Mouse (Mus musculus): Measurements from ENCODE around the gene Il1rl1.

The Il1rl1 gene

DNA sequence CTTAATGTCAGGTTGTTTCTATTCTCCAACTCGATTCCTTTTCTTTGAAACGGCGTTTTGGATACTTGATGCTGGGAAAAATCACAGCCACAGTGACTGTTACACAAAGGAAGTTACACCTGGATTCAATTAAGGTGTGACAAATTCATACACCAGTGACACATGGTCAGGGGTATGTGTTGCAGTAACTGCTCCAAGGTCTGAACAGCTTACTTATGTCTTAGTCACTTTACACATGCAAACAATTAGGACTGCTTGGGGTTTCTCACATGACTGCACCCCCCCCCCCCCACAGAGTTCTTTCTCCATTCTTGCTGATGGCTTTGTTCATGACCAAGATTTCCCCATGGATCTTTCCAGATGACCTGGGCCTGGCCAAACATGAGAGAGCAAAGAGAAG is 6.6 kb downstream of the Il1rl1 start:
- no peak for DNase-seq (ENCODE audit: low read depth in 1 of 2, low spot score in 2 of 2)

DNA sequence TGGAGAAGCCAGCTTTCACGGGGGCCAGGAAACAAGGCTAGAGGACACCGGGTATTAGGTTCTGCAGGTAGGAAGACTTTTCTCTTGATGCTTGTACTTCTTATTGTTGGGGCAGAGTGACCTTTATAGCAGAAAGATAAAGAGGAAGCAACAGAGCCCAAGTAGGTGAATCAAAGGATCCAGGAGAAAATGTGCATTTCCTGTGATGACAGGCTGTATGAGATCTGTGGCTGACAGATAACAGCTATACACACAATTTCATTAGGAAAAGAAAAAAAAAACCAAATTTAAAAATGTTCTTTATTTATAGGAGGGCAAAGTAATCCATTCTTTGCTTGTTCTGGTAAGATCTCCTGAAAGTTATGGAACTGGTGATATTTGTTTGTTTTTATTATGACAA is 8.0 kb downstream of the Il1rl1 start:
- no peak for DNase-seq (ENCODE audit: low read depth in 1 of 2, low spot score in 2 of 2)

DNA sequence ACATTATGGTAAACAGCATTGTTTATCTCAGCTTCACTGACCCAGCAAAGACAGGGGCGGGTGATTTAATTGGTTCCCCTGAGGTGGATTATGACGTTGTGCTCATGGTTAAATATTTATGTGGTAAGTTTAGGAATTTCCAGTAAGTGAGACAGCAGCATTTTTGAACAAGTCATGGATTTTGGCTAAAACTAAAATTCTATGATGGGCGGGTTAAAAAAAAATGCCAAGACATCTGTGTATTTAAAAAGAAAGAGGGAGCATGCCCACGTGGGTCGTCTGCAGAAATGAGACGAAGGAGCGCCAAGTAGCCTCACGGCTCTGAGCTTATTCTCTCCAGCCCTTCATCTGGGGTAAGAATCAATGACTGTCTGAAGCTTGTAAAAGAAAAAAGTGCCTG is 10.1 kb downstream of the Il1rl1 start:
- DNase-seq (ENCODE audit: low read depth in 1 of 2, low spot score in 2 of 2) = no peak

DNA sequence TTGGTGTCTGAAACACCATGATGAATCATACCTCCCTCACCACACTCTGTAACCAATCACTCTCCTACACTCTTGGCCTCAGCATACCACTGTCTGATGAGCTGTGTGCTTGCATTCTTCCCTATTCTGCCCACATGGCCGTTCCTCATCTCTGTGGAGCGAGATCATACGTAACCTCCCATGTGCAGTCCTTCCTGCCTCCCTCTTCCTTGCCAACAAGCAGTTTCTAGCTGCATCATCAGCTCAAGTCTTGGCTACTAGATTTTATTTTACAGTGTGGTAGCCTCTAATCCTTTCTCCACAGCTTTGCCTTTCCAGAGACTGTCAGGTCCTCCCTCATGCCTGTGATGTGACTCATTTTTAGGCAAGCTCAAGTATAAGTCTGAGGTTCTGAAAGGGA is 15.4 kb downstream of the Il1rl1 start:
- DNase-seq (ENCODE audit: low read depth in 1 of 2, low spot score in 2 of 2) = no peak

DNA sequence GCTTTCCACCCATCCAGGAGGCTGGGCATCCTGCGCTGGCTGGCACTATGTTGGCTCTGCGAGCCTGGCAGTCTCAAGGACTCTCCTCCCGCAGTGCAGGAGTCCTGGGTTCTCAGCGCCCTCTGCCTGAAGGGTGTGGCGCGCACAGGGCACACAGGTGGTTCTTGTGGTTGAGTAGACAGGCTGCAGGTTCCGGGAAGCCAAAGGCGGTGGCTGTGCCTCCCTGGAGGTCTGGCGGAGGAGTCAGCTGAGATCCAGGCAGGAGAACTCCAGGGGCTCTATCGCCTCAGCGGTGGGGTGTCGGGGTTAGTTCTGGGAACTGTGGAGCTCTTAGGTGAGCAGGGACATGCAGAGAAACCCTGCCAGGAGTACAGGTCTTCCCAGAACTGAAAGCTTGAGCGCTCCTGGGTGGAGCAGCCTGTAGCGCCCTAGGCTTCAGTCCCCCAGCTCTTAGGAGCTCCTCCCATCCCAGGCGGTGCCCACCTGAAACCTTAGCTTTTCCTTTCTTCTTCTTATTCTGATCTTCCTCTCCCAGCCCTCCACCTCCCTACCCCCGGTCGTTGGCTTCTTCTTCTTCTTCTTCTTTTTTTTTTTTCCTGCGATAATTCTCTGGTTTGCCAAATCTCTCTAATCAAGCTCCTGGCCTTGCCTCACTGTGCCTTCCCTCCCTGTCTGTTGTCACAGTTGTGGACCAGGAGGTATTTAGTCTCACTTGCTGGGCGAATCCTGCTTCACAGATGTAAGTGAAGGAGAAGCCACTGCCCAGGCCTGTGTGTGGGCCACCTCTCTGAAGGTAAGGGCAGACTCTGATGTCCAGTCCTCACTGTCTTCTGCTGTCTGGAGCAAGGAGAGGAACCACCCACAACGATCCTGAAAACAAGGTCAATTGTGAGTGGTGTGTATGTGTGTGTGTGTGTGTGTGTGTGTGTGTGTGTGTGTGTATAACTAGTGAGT is 36.4 kb downstream of the Il1rl1 start, which contains the start of gene Il18r1:
Gene Il18r1, plus strand, starts transcription at position 76 of the 954 bp plus-strand sequence.
- no peak for DNase-seq (ENCODE audit: low read depth in 1 of 2, low spot score in 2 of 2)

DNA sequence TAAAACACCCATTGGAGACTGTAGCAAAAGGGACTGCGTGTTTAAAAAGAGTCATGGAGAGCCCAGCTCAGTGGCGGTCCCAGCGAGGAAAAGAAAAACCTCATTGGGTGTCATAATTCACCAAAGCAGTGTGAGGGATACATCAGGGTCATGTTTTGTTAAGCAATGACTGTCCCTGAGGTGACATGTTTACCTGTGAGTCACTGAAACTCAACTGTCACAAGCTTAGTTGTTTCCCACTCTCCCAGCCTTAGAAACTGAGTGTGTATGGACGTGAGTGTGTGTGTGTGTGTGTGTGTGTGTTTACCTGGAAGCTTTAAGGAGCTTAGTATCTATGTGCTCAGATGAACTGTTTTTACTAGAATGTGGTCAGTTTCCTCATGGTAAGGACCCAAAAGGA is 37.9 kb downstream of the Il1rl1 start:
- DNase-seq (ENCODE audit: low read depth in 1 of 2, low spot score in 2 of 2) = no peak

DNA sequence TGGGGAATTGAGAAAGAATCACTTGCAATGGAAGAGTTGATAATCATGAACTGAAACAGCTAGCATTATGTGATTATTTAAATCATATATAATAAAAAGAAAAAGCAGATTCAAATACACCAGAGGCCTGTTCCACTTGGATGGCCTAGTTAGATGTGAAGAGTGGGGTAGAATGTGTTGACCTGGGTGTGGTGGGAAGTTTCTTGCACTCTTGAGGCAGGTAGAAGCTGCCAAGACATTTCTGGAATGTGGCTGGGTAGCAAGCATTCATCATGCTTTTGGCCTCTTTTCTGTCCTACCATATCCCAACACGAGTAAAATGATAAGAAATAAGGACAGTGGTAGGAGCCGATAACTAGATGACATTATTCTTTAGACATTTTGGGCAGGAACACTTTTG is 39.4 kb downstream of the Il1rl1 start:
- no peak for DNase-seq (ENCODE audit: low read depth in 1 of 2, low spot score in 2 of 2)

DNA sequence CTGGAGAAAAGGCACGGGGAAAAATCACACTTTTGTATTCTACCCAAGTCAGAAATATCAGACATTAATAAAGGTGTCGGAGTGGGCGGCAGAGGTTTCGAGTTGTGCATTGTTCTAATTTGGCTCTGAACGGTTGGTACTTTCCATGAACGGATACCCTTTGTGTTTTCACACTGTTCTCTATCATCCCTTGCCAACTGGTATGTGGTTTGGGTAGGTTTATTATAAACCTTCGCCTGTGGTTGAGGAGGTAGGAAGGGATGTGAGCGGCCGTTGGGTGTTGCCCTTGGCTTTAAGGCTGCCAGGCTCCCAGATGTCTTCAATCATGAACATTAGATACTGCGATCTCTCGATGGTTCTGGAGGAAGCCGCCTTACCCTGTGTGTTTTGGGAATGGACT is 40.5 kb downstream of the Il1rl1 start:
- no peak for DNase-seq (ENCODE audit: low read depth in 1 of 2, low spot score in 2 of 2)

DNA sequence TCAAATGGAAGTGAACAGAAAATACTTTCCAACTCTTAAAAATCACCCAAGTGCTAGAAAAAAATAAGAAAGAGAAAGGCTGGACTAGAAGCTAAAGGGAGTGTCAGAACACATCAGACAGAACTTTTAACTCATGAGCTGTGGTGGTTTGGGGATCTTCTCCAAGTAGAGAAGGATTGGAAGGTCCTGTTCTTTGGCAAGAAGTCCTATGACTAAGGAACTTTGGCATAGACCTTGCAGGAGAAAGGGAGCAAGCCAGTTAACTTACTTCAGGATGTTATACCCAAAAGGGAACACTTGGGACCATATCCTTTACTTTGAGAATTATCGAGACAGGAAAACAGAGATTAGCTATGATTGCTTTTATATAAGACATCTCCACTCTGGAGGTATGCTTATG is 43.0 kb downstream of the Il1rl1 start:
- no peak for DNase-seq (ENCODE audit: low read depth in 1 of 2, low spot score in 2 of 2)

DNA sequence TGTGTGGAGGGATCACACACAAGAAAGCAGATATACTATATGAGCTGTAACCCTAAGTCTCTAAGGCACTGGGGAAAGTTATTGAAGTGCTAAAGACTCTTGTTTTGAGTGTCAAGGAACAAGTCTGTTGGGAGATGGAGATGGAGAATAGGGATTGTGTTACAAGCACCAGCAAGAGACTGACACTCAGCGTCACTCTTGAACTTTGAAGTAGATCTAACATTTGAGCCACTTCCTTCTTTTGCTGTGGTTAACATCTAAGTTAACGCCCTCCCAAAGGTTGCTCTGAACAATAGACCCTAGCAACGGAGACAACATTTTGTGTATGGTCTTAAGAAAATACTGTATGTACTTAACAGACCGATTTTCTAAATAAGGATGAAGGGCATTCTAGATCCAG is 44.3 kb downstream of the Il1rl1 start:
- no peak for DNase-seq (ENCODE audit: low read depth in 1 of 2, low spot score in 2 of 2)

DNA sequence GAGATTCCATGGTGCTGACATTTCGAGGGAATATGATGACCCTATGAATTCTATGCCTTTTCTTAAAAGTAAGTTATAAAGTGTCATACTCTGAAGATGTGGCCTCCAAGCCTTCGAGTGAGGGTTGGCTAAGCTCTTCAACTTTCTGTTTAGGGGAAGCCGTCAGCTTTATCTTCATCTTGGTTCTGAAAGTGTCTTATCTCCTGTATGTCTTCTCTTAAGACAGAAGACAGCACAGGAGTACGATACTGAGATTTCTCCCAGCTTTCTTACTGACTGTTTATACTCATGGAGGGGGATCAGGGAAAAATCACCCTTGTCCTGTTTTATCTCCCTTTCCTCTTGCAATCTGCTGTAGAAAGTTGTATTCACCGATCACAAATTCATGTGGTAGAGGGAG is 45.0 kb downstream of the Il1rl1 start:
- DNase-seq (ENCODE audit: low read depth in 1 of 2, low spot score in 2 of 2) = no peak

DNA sequence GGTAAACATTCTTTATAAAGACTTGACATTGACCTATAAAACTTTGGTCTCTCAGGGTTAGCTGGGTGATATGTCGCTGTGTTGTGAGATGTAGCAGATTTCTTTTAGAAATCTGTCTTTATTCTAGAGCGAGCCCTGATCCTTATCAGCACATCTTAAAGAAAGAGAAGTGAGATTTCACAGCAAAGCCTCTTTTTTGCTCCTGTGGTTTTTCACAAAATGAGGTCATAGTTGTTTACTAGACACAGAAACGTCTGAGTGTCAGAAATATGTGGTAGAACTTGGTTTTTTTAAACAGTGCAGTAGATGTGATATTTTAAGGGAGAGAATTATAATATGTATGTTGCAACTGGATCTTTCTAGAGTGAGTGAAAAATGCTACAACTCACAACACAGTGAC is 46.3 kb downstream of the Il1rl1 start:
- DNase-seq (ENCODE audit: low read depth in 1 of 2, low spot score in 2 of 2) = no peak

DNA sequence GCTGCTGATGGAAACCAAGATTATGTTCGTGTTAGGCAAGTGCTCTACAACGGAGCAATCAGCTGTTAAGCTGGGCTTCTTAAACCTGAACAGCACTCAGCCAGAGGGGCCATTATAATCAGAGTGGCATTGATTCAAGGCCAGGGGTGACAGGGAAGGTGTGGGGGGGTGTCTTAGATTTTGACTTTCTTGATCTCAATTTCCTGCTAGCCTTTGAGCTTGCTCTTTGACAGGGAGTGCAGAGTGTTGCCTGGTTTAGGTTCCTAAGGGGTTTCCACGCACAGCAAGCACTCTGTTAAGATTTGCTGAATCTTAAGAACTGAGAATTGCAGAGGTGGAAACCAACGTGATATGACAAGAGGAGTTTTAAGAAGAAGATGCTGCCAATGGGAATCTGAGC is 47.4 kb downstream of the Il1rl1 start:
- DNase-seq (ENCODE audit: low read depth in 1 of 2, low spot score in 2 of 2) = no peak

DNA sequence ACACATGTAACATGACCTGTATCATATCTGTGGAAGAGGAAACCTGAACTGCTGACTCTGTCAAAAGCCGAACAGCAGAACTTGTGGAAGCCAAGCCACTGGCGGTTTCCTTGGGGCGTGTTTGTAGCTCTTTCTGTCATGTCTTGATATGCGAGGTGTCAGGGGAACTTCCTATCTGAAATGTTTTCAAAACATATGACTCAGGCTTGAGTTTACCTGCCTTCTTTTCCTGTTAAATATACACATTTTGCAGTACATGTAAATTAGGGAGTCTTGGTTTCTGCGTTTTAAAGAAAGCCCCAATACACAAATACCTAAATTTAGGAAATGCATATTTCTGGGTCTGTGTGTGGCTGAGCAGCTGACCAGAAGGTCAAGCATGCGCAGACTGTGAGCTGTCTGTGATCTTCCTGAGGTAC is 50.1 kb downstream of the Il1rl1 start:
- no peak for DNase-seq (ENCODE audit: low read depth in 1 of 2, low spot score in 2 of 2)

DNA sequence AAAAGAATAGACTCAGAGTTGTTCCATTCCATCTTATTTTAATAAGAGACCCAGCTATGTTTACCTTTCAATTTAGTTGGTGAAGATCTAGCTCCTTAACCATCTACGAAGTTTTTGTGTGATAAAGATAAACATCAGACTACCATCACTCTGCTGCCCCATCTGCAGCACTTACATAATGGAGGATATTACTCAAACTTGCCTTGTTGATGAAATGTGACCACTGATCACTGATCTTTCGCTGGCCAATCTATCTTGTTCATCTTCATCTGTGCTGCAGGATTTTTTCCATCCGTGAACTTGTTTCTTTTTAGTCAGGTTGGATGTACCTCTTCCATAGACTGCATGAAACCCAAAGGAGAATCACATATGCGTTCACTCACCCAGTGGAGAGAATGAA is 65.2 kb downstream of the Il1rl1 start:
- DNase-seq (ENCODE audit: low read depth in 1 of 2, low spot score in 2 of 2) = no peak

DNA sequence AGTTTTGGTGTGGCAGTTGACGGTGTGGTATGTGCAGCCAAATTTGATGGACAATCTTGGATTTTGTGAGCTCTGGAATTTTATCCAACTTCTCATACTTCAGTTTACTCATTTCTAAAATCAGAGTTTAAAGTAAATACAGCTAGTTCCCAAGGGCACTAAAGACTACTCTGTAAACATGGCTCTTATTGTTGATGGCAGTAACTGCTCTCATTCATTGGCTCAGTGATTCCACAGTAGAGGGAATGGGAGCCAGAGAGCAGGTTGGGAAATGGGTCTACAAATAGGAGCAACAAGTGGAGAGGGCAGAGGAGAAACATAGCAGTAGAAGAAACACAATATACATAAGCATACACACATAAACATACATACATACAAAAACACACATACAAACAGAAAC is 70.3 kb downstream of the Il1rl1 start:
- DNase-seq (ENCODE audit: low read depth in 1 of 2, low spot score in 2 of 2) = no peak

DNA sequence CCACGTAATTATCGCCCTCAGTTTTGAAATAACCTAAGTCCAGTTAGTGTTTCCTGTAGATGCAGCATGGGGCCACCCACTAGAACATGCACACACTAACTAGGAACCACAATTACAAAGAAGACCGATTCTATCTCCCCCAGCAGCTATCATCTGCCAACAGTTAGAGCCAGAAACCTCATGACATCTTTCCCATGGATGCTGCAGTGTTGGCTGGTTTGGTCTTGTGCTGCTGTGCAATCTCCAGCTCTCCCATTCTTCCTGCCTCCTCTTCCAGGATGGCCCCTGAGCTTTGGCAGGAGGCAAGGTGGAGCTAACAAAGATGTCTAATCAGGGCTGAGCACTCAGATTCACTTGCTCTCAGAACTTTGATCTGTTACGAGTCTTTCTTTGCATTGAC is 71.8 kb downstream of the Il1rl1 start:
- no peak for DNase-seq (ENCODE audit: low read depth in 1 of 2, low spot score in 2 of 2)

DNA sequence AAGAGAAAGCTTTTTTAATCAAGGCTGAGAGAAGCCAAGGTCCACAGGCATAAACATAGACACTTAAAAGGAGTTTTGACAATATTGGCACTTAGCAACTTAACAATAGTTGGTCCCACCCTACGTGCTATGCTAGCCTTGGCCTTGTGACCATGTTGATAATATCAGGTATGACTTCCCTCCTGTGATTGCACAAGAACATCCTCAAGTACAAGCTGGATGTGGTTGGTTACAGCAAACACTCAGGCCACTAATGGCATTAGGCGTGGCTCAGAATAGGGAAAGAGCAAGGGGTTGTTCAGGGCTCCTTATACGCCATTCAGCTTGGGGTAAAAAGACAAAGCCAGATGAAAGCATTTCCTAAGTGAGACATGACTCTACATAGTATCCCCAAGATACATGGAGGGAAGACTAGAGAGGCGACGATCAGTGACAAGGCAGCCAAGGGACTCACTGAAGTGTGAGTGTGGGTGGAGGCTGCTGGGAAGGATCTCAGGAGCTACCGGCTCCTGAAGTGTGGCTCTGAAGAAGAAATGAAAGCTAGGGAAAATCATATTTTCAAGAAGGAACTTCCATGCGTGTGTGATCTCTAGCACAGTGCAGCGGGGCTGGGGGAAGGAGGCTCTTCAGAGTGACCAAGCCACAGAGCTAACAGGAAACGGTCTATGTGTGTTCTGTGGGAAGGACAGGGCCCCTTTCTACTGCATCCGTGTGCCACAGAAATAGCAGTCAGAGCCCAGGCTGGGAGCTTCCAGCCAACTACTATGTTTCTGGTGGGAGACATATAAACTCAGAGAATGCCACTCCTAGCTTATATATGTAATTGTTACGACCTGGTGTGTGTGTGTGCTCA is 72.4 kb downstream of the Il1rl1 start:
- DNase-seq (ENCODE audit: low read depth in 1 of 2, low spot score in 2 of 2) = no peak

DNA sequence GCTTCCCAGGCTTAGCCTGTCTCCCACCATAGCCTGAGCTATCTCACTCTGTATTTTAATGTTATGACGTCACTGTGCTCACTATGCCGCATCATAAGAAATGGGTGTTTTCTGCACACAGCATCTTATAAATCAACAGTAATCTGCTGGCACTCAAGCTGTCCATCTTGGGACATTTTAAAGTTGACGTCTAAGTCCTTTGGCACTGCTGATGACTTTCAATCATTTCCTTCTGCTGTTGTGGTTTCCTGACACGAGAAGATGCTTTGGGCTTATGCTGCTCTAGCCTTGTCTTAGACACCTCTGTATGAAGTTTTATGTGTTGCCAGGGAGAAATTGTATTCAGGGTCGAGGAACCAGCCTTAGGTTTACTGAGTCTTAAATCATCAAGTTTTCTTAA is 75.2 kb downstream of the Il1rl1 start:
- no peak for DNase-seq (ENCODE audit: low read depth in 1 of 2, low spot score in 2 of 2)

Data from monocyte, adult 2 months (primary cell).